Comparison of ENCODE assay signal across 15 mouse cellular contexts in genomic region chr2:51830965-51831720, GRCm38 (mm10).
DNase-seq lines count a peak whose midpoint lies in the region; ATAC-seq and TF ChIP-seq lines count a peak whose summit lies in the region.
"Had no signal": no experiment of that assay in that cellular context is flagged by ENCODE, and none has a peak within 500 bp of the region (broad histone marks: within the 10 kb centered on the region; RNA-seq: fewer than 3 reads in every experiment).

No protein-coding gene starts in this region.

- DNase-seq in heart, adult 11 months, result peak; percentile 17
- DNase-seq in heart, adult 8-10 months (ENCODE audit: low spot score), result no peak
- peak; percentile 86 for DNase-seq in brain, embryonic 14.5 days (ENCODE audit: low read depth)
- no peak for DNase-seq in cerebellum, adult 18-20 months
- no peak for DNase-seq in T-cell, adult 2 months (ENCODE audit: low spot score)

- TF ChIP-seq POLR2A in brain, embryonic 14.5 days (IDR thresholded peaks at IDR 0.05; ENCODE audit: borderline replicate concordance, extremely low read depth, insufficient read depth, insufficient read length, poor library complexity, severe bottlenecking), result no peak

- H3K9me3 ChIP-seq in forebrain, embryonic 16.5 days (ENCODE audit: control insufficient read depth, low read length), result no peaks in the 10 kb centered on the region
- H3K9me3 ChIP-seq in midbrain, embryonic 13.5 days, result no peaks in the 10 kb centered on the region
- H3K9me3 ChIP-seq: heart, embryonic 12.5 days; hindbrain, embryonic 15.5 days had no signal

- 37% methylated on average over 9 of the region's 9 CpGs for WGBS in forebrain, embryonic 16.5 days
- 29% methylated on average over 9 of the region's 9 CpGs for WGBS in midbrain, embryonic 13.5 days

- H3K4me3 ChIP-seq in forebrain, embryonic 16.5 days (replicated peaks; ENCODE audit: low read length), result no peak overlapping the region
- no peak overlapping the region for H3K4me3 ChIP-seq in midbrain, embryonic 13.5 days (replicated peaks)
- H3K4me3 ChIP-seq: heart, embryonic 12.5 days; hindbrain, embryonic 15.5 days; layer of hippocampus, adult 2 months; limb, embryonic 12.5 days had no signal

- H3K4me2 ChIP-seq in forebrain, embryonic 16.5 days (ENCODE audit: low read length), result no peak overlapping the region
- H3K4me2 ChIP-seq in midbrain, embryonic 13.5 days (replicated peaks), result no peak overlapping the region
- H3K4me2 ChIP-seq: heart, embryonic 12.5 days; hindbrain, embryonic 15.5 days; limb, embryonic 12.5 days; liver, embryonic 11.5 days had no signal

- H3K9ac ChIP-seq in forebrain, embryonic 16.5 days (replicated peaks; ENCODE audit: low read depth, low read length), result no peak overlapping the region
- H3K9ac ChIP-seq in midbrain, embryonic 13.5 days (replicated peaks), result no peak overlapping the region
- H3K9ac ChIP-seq: heart, embryonic 12.5 days; hindbrain, embryonic 15.5 days; limb, embryonic 12.5 days; liver, postnatal 0 days had no signal

- no peaks in the 10 kb centered on the region for H3K36me3 ChIP-seq in forebrain, embryonic 16.5 days (ENCODE audit: control insufficient read depth, insufficient read depth)
- H3K36me3 ChIP-seq in midbrain, embryonic 13.5 days, result no peaks in the 10 kb centered on the region
- H3K36me3 ChIP-seq: heart, embryonic 12.5 days; hindbrain, embryonic 15.5 days; limb, embryonic 12.5 days had no signal

- no peaks in the 10 kb centered on the region for H3K27me3 ChIP-seq in forebrain, embryonic 16.5 days (replicated peaks; ENCODE audit: control insufficient read depth, insufficient read depth, low read length)
- no peaks in the 10 kb centered on the region for H3K27me3 ChIP-seq in midbrain, embryonic 13.5 days
- H3K27me3 ChIP-seq: heart, embryonic 12.5 days; hindbrain, embryonic 15.5 days; limb, embryonic 12.5 days had no signal

- TF ChIP-seq CTCF in brain, embryonic 14.5 days (IDR thresholded peaks at IDR 0.05; ENCODE audit: borderline replicate concordance, extremely low read depth, insufficient read depth, insufficient read length), result no peak

- peaks cover 3% of the 10 kb centered on the region for H3K4me1 ChIP-seq in forebrain, embryonic 16.5 days (replicated peaks; ENCODE audit: control insufficient read depth, insufficient read depth, low read length)
- peaks cover 25% of the 10 kb centered on the region for H3K4me1 ChIP-seq in midbrain, embryonic 13.5 days (replicated peaks)

- peak; percentile 91 for ATAC-seq in forebrain, embryonic 16.5 days
- peak; percentile 87 for ATAC-seq in midbrain, embryonic 13.5 days
- ATAC-seq: CD4-positive, CD25-positive, alpha-beta regulatory T cell, adult 4 months; liver, postnatal 0 days had no signal

- peak overlapping the region; percentile 39; the same call in 1 of the 2 replicates for H3K27ac ChIP-seq in forebrain, embryonic 16.5 days (ENCODE audit: low read length)
- H3K27ac ChIP-seq in midbrain, embryonic 13.5 days, result peak overlapping the region; percentile 76
- H3K27ac ChIP-seq: hindbrain, embryonic 15.5 days; layer of hippocampus, adult 2 months; limb, embryonic 12.5 days; macrophage had no signal

Comparison
In these comparisons a context has a peak if more than half of its experiments do, and no peak if none do; other contexts are left out.
1. DNase-seq: peak in heart, adult 11 months (single experiment) and brain, embryonic 14.5 days (single experiment); none in heart, adult 8-10 months (single experiment), cerebellum, adult 18-20 months (0 of 2) and T-cell, adult 2 months (single experiment).